Mouse (Mus musculus) effector memory CD4-positive, alpha-beta T cell, adult 7 months (primary cell): ENCODE measurements around the gene Thtpa. TPM values are rescaled to one million over a fixed set of nuclear protein-coding genes. Genes with fewer than 3 reads are reported as not detected.

Experiments
- polyA plus RNA-seq: library from polyadenylated mRNA; unstranded; fragments of 100-300 nt; shearing (Covaris generic); gene quantifications from one replicate; pipeline ENCODE4 v1.2.1, GENCODE M21; 2017

Gene Thtpa
- 19.3 TPM for polyA plus RNA-seq

GRCm38 (mm10) chr14:55094704-55095231 is at the start of gene Thtpa:
Gene Thtpa (plus strand): TSS chr14:55094784.

GRCm38 (mm10) chr14:55092011-55092577 is 2.5 kb upstream of the Thtpa start, which contains the start of gene Zfhx2:
Gene Zfhx2 (minus strand): TSS chr14:55092324.

GRCm38 (mm10) chr14:55105836-55106809 is 11.5 kb downstream of the Thtpa start, which contains the start of gene Ap1g2:
Gene Ap1g2 (minus strand): TSS chr14:55106593.

GRCm38 (mm10) chr14:55116425-55117200 is 22.0 kb downstream of the Thtpa start, which contains the start of gene Jph4:
Gene Jph4 (minus strand): TSS chr14:55116935.

Other genes with a start within 250 kb of the Thtpa start
- gene Homez, start 223.8 kb upstream of the Thtpa start, polyA plus RNA-seq: 5.7 TPM
- gene Ppp1r3e, start 217.2 kb upstream of the Thtpa start, polyA plus RNA-seq: 1.5 TPM
- not detected for gene Bcl2l2, start 211.4 kb upstream of the Thtpa start, polyA plus RNA-seq
- gene Gm20521, start 211.3 kb upstream of the Thtpa start, polyA plus RNA-seq: not detected
- gene Pabpn1, start 202.3 kb upstream of the Thtpa start, polyA plus RNA-seq: 162 TPM
- 1.5 TPM for gene Slc22a17, start 181.7 kb upstream of the Thtpa start, polyA plus RNA-seq
- 0.26 TPM for gene Efs, start 168.7 kb upstream of the Thtpa start, polyA plus RNA-seq
- gene Il25, start 162.1 kb upstream of the Thtpa start, polyA plus RNA-seq: 0.37 TPM
- gene Cmtm5, start 158.5 kb upstream of the Thtpa start, polyA plus RNA-seq: 1.5 TPM
- 0.06 TPM for gene Myh6, start 127.9 kb upstream of the Thtpa start, polyA plus RNA-seq
- gene Gm17428, start 117.9 kb upstream of the Thtpa start, polyA plus RNA-seq: not detected
- gene Myh7, start 100.2 kb upstream of the Thtpa start, polyA plus RNA-seq: not detected
- gene Ngdn, start 79.3 kb upstream of the Thtpa start, polyA plus RNA-seq: 124 TPM
- 14.4 TPM for gene Zfhx2, start 2.5 kb upstream of the Thtpa start, polyA plus RNA-seq
- 170 TPM for gene Ap1g2, start 11.8 kb downstream of the Thtpa start, polyA plus RNA-seq
- gene Jph4, start 22.2 kb downstream of the Thtpa start, polyA plus RNA-seq: 0.16 TPM
- gene Dhrs2, start 127.2 kb downstream of the Thtpa start, polyA plus RNA-seq: not detected